Mouse (Mus musculus) kidney, postnatal 14 days (tissue): ENCODE measurements at regions not wholly inside any gene's neighbourhood (a gene's known extent, or its start where the extent isn't known, plus 50 kb on each side); places are given as distances from the start of the nearest gene placed in this dataset.

Experiments
- DNase-seq: peaks from one replicate; pipeline ENCODE4 v3.0.0; 2022; ENCODE audit warnings: mixed read lengths

- DNase-seq, result no peak
Observed at GRCm38 (mm10) chr1:72036600-72036999, 175.5 kb downstream of the Mreg start.

GRCm38 (mm10) chr1:72036141-72036540 is 176.0 kb downstream of the Mreg start:
- DNase-seq, result no peak

GRCm38 (mm10) chr1:72033941-72034340 is 178.2 kb downstream of the Mreg start:
- no peak for DNase-seq

GRCm38 (mm10) chr1:72032214-72032613 is 179.9 kb downstream of the Mreg start:
- DNase-seq, result no peak

- DNase-seq, result no peak
Observed at GRCm38 (mm10) chr1:72030763-72031405, 181.2 kb downstream of the Mreg start.

GRCm38 (mm10) chr1:72029625-72030024 is 182.5 kb downstream of the Mreg start:
- no peak for DNase-seq

GRCm38 (mm10) chr1:72026861-72027260 is 185.2 kb downstream of the Mreg start:
- no peak for DNase-seq

GRCm38 (mm10) chr1:72022631-72023030 is 189.5 kb downstream of the Mreg start:
- no peak for DNase-seq

- DNase-seq, result no peak
Observed at GRCm38 (mm10) chr1:72018479-72019222, 193.5 kb downstream of the Mreg start.

GRCm38 (mm10) chr1:72017814-72018478 is 194.2 kb downstream of the Mreg start:
- no peak for DNase-seq

GRCm38 (mm10) chr1:72015471-72015870 is 196.6 kb downstream of the Mreg start:
- DNase-seq, result no peak

GRCm38 (mm10) chr1:72014580-72014979 is 197.5 kb downstream of the Mreg start:
- DNase-seq, result peak; percentile 64

- DNase-seq, result no peak
Observed at GRCm38 (mm10) chr1:72013863-72014262, 198.2 kb downstream of the Mreg start.

GRCm38 (mm10) chr1:72012710-72013109 is 199.4 kb downstream of the Mreg start:
- DNase-seq, result peak; percentile 62

GRCm38 (mm10) chr1:72009270-72009928 is 202.7 kb downstream of the Mreg start:
- DNase-seq, result peak; percentile 23

- no peak for DNase-seq
Observed at GRCm38 (mm10) chr1:72006696-72007291, 205.3 kb downstream of the Mreg start.

- DNase-seq, result no peak
Observed at GRCm38 (mm10) chr1:72005956-72006355, 206.2 kb downstream of the Mreg start.

- DNase-seq, result no peak
Observed at GRCm38 (mm10) chr1:72005550-72005949, 206.6 kb downstream of the Mreg start.

- DNase-seq, result peak; percentile 43
Observed at GRCm38 (mm10) chr1:72003424-72004278, 208.5 kb downstream of the Mreg start.

- DNase-seq, result peak; percentile 41
Observed at GRCm38 (mm10) chr1:72002471-72003116, 209.5 kb downstream of the Mreg start.

GRCm38 (mm10) chr1:72000741-72001140 is 211.4 kb downstream of the Mreg start:
- no peak for DNase-seq
